Mouse (Mus musculus): ENCODE data around the gene Arpc3. TPM values are rescaled to one million over a fixed set of nuclear protein-coding genes. Genes with fewer than 3 reads are reported as not detected.
A peak's percentile ranks its signal among the peaks of the same experiment; 100 is the strongest.

The Arpc3 gene
- 122 and 125 TPM in 2 replicates for polyA plus RNA-seq (2014; fragmentation: Nextera tagmentation; extraction: Ambion mirVana)

- Histone ChIP-seq H3K9ac (ENCODE audit: low read depth, low read length) (peak within 1 kb of the TSS; percentile 79), H3K27me3 (replicated peaks; ENCODE audit: control insufficient read depth, insufficient read depth, low read length) (no peaks in the 10 kb centered on the region), H3K4me2 (peak within 1 kb of the TSS; percentile 74), H3K27ac (ENCODE audit: low read depth, low read length) (0 out of 2 replicates have a peak within 1 kb of the TSS, but pooled peaks have one; percentile 11), H3K4me1 (replicated peaks; ENCODE audit: control insufficient read depth, insufficient read depth, low read length) (peaks cover 7% of the 10 kb centered on the region), H3K36me3 (ENCODE audit: control insufficient read depth, insufficient read depth, low read length) (peaks cover 5% of the 10 kb centered on the region; the same call in 1 of the 2 replicates), H3K9me3 (ENCODE audit: control insufficient read depth, low read length) (no peaks in the 10 kb centered on the region), H3K4me3 (ENCODE audit: low read depth, low read length) (peak within 1 kb of the TSS; percentile 77)
- ATAC-seq (replicated peaks; ENCODE audit: low FRiP score) (peak; percentile 90), DNase-seq (ENCODE audit: low spot score) (peak; percentile 89)
- under 1% methylated on average over 39 of the region's 39 CpGs for WGBS
Observed at GRCm38 (mm10) chr5:122391786-122392180, at the start of gene Arpc3. Gene Arpc3 (plus strand): TSS chr5:122391878.

GRCm38 (mm10) chr5:122342874-122343273 lies 48.8 kb upstream of the Arpc3 start:
- Histone ChIP-seq H3K36me3 (ENCODE audit: control insufficient read depth, insufficient read depth, low read length) (no peaks in the 10 kb centered on the region), H3K9ac (ENCODE audit: low read depth, low read length) (no peak overlapping the region), H3K27me3 (replicated peaks; ENCODE audit: control insufficient read depth, insufficient read depth, low read length) (no peaks in the 10 kb centered on the region), H3K9me3 (ENCODE audit: control insufficient read depth, low read length) (no peaks in the 10 kb centered on the region), H3K4me2 (no peak overlapping the region), H3K4me3 (ENCODE audit: low read depth, low read length) (no peak overlapping the region), H3K27ac (ENCODE audit: low read depth, low read length) (no peak overlapping the region), H3K4me1 (replicated peaks; ENCODE audit: control insufficient read depth, insufficient read depth, low read length) (no peaks in the 10 kb centered on the region)
- WGBS = 50% methylated on average over 1 of the region's 1 CpGs
- DNase-seq (ENCODE audit: low spot score) (no peak), ATAC-seq (replicated peaks; ENCODE audit: low FRiP score) (no peak)

GRCm38 (mm10) chr5:122343768-122344167 lies 47.9 kb upstream of the Arpc3 start:
- Histone ChIP-seq H3K9ac (ENCODE audit: low read depth, low read length) (no peak overlapping the region), H3K27ac (ENCODE audit: low read depth, low read length) (no peak overlapping the region), H3K9me3 (ENCODE audit: control insufficient read depth, low read length) (no peaks in the 10 kb centered on the region), H3K27me3 (replicated peaks; ENCODE audit: control insufficient read depth, insufficient read depth, low read length) (no peaks in the 10 kb centered on the region), H3K4me1 (replicated peaks; ENCODE audit: control insufficient read depth, insufficient read depth, low read length) (no peaks in the 10 kb centered on the region), H3K4me3 (ENCODE audit: low read depth, low read length) (no peak overlapping the region), H3K36me3 (ENCODE audit: control insufficient read depth, insufficient read depth, low read length) (no peaks in the 10 kb centered on the region), H3K4me2 (no peak overlapping the region)
- DNase-seq (ENCODE audit: low spot score) (no peak), ATAC-seq (replicated peaks; ENCODE audit: low FRiP score) (no peak)
- 60% methylated on average over 7 of the region's 7 CpGs for WGBS

- 9% methylated on average over 5 of the region's 5 CpGs for WGBS
- Histone ChIP-seq H3K4me3 (ENCODE audit: low read depth, low read length) (no peak overlapping the region), H3K4me1 (replicated peaks; ENCODE audit: control insufficient read depth, insufficient read depth, low read length) (no peaks in the 10 kb centered on the region), H3K27me3 (replicated peaks; ENCODE audit: control insufficient read depth, insufficient read depth, low read length) (no peaks in the 10 kb centered on the region), H3K9me3 (ENCODE audit: control insufficient read depth, low read length) (no peaks in the 10 kb centered on the region), H3K36me3 (ENCODE audit: control insufficient read depth, insufficient read depth, low read length) (no peaks in the 10 kb centered on the region), H3K4me2 (no peak overlapping the region), H3K9ac (ENCODE audit: low read depth, low read length) (no peak overlapping the region), H3K27ac (ENCODE audit: low read depth, low read length) (no peak overlapping the region)
- peak; percentile 66 for DNase-seq (ENCODE audit: low spot score)
- no peak for ATAC-seq (replicated peaks; ENCODE audit: low FRiP score)
Observed at GRCm38 (mm10) chr5:122344260-122344659, 47.4 kb upstream of the Arpc3 start.

GRCm38 (mm10) chr5:122345777-122346176 lies 45.9 kb upstream of the Arpc3 start:
- Histone ChIP-seq H3K4me2 (no peak overlapping the region), H3K4me1 (replicated peaks; ENCODE audit: control insufficient read depth, insufficient read depth, low read length) (no peaks in the 10 kb centered on the region), H3K9me3 (ENCODE audit: control insufficient read depth, low read length) (no peaks in the 10 kb centered on the region), H3K4me3 (ENCODE audit: low read depth, low read length) (no peak overlapping the region), H3K27me3 (replicated peaks; ENCODE audit: control insufficient read depth, insufficient read depth, low read length) (no peaks in the 10 kb centered on the region), H3K27ac (ENCODE audit: low read depth, low read length) (no peak overlapping the region), H3K9ac (ENCODE audit: low read depth, low read length) (no peak overlapping the region), H3K36me3 (ENCODE audit: control insufficient read depth, insufficient read depth, low read length) (no peaks in the 10 kb centered on the region)
- ATAC-seq (replicated peaks; ENCODE audit: low FRiP score) = no peak
- WGBS = 75% methylated on average over 4 of the region's 4 CpGs
- no peak for DNase-seq (ENCODE audit: low spot score)

GRCm38 (mm10) chr5:122353807-122354491 lies 37.7 kb upstream of the Arpc3 start, which contains the start of the genes Rad9b and Vps29:
Gene Rad9b (minus strand): TSS chr5:122354233.
Gene Vps29 (plus strand): TSS chr5:122354369.
- H3K36me3 ChIP-seq (ENCODE audit: control insufficient read depth, insufficient read depth, low read length) = peaks cover under 1% of the 10 kb centered on the region; the same call in 1 of the 2 replicates
- DNase-seq (ENCODE audit: low spot score) = peak; percentile 100
- peaks cover 11% of the 10 kb centered on the region for H3K4me1 ChIP-seq (replicated peaks; ENCODE audit: control insufficient read depth, insufficient read depth, low read length)
- peak within 1 kb of the TSS; percentile 97 for H3K4me3 ChIP-seq (ENCODE audit: low read depth, low read length)
- H3K9ac ChIP-seq (ENCODE audit: low read depth, low read length) = peak within 1 kb of the TSS; percentile 90
- no peaks in the 10 kb centered on the region for H3K9me3 ChIP-seq (ENCODE audit: control insufficient read depth, low read length)
- ATAC-seq (replicated peaks; ENCODE audit: low FRiP score) = peak; percentile 93
- no peaks in the 10 kb centered on the region for H3K27me3 ChIP-seq (replicated peaks; ENCODE audit: control insufficient read depth, insufficient read depth, low read length)
- H3K27ac ChIP-seq (ENCODE audit: low read depth, low read length) = peak within 1 kb of the TSS; percentile 56
- WGBS = 2% methylated on average over 51 of the region's 51 CpGs
- peak within 1 kb of the TSS; percentile 84 for H3K4me2 ChIP-seq

- peak overlapping the region; percentile 84 for H3K4me2 ChIP-seq
- peak overlapping the region; percentile 97 for H3K4me3 ChIP-seq (ENCODE audit: low read depth, low read length)
- WGBS = under 1% methylated on average over 57 of the region's 57 CpGs
- H3K9me3 ChIP-seq (ENCODE audit: control insufficient read depth, low read length) = no peaks in the 10 kb centered on the region
- H3K27ac ChIP-seq (ENCODE audit: low read depth, low read length) = peak overlapping the region; percentile 56
- peaks cover 11% of the 10 kb centered on the region for H3K4me1 ChIP-seq (replicated peaks; ENCODE audit: control insufficient read depth, insufficient read depth, low read length)
- peaks cover 3% of the 10 kb centered on the region; the same call in 1 of the 2 replicates for H3K36me3 ChIP-seq (ENCODE audit: control insufficient read depth, insufficient read depth, low read length)
- ATAC-seq (replicated peaks; ENCODE audit: low FRiP score) (peak; percentile 70; the same call in 1 of the 2 replicates), DNase-seq (ENCODE audit: low spot score) (no peak)
- H3K9ac ChIP-seq (ENCODE audit: low read depth, low read length) = peak overlapping the region; percentile 90
- H3K27me3 ChIP-seq (replicated peaks; ENCODE audit: control insufficient read depth, insufficient read depth, low read length) = no peaks in the 10 kb centered on the region
Observed at GRCm38 (mm10) chr5:122354492-122355067, 37.1 kb upstream of the Arpc3 start.

- peak within 1 kb of the TSS; percentile 89 for H3K4me3 ChIP-seq (ENCODE audit: low read depth, low read length)
- WGBS = 1% methylated on average over 36 of the region's 46 CpGs
- H3K4me2 ChIP-seq = peak within 1 kb of the TSS; percentile 72
- ATAC-seq (replicated peaks; ENCODE audit: low FRiP score) = peak; percentile 64
- peak within 1 kb of the TSS; percentile 93 for H3K27ac ChIP-seq (ENCODE audit: low read depth, low read length)
- no peaks in the 10 kb centered on the region for H3K27me3 ChIP-seq (replicated peaks; ENCODE audit: control insufficient read depth, insufficient read depth, low read length)
- no peaks in the 10 kb centered on the region for H3K9me3 ChIP-seq (ENCODE audit: control insufficient read depth, low read length)
- peaks cover 11% of the 10 kb centered on the region for H3K36me3 ChIP-seq (ENCODE audit: control insufficient read depth, insufficient read depth, low read length)
- no peak for DNase-seq (ENCODE audit: low spot score)
- H3K9ac ChIP-seq (ENCODE audit: low read depth, low read length) = peak within 1 kb of the TSS; percentile 80
- H3K4me1 ChIP-seq (replicated peaks; ENCODE audit: control insufficient read depth, insufficient read depth, low read length) = peaks cover 13% of the 10 kb centered on the region
Observed at GRCm38 (mm10) chr5:122371591-122372191, 20.0 kb upstream of the Arpc3 start, which contains the start of gene Gpn3. Gene Gpn3 (plus strand): TSS chr5:122371876.

All from liver, embryonic 11.5 days (tissue).